Mouse (Mus musculus) kidney, postnatal 36 days (tissue): ENCODE data around the gene Flnb.

Source experiments
- DNase-seq, 2 experiments: peaks; one replicate each; pipeline ENCODE4 v3.0.0; 2021 to 2022; ENCODE audit warnings: mixed read lengths in 2 of 2

Gene Flnb

GRCm38 (mm10) chr14:7900481-7901049 is 82.8 kb downstream of the Flnb start:
- DNase-seq: peak; percentile 19

GRCm38 (mm10) chr14:7901484-7902240 is 83.9 kb downstream of the Flnb start:
- peak; percentile 24 to 31 for DNase-seq

GRCm38 (mm10) chr14:7907058-7907457 is 89.3 kb downstream of the Flnb start:
- no peak for DNase-seq

GRCm38 (mm10) chr14:7909472-7909871 is 91.7 kb downstream of the Flnb start:
- no peak for DNase-seq

- DNase-seq: no peak
Observed at GRCm38 (mm10) chr14:7913842-7914241, 96.1 kb downstream of the Flnb start.

- no peak for DNase-seq
Observed at GRCm38 (mm10) chr14:7914461-7914860, 96.7 kb downstream of the Flnb start.

GRCm38 (mm10) chr14:7918150-7918991 is 100.6 kb downstream of the Flnb start:
- no peak for DNase-seq

- DNase-seq: no peak
Observed at GRCm38 (mm10) chr14:7919309-7919708, 101.6 kb downstream of the Flnb start.

GRCm38 (mm10) chr14:7919921-7920320 is 102.2 kb downstream of the Flnb start:
- no peak for DNase-seq

- no peak for DNase-seq
Observed at GRCm38 (mm10) chr14:7921459-7921858, 103.7 kb downstream of the Flnb start.

- no peak for DNase-seq
Observed at GRCm38 (mm10) chr14:7923635-7924034, 105.9 kb downstream of the Flnb start.

GRCm38 (mm10) chr14:7928362-7928761 is 110.6 kb downstream of the Flnb start:
- DNase-seq: no peak

- no peak for DNase-seq
Observed at GRCm38 (mm10) chr14:7929029-7929428, 111.3 kb downstream of the Flnb start.

- DNase-seq: no peak
Observed at GRCm38 (mm10) chr14:7932151-7932550, 114.4 kb downstream of the Flnb start.

- no peak for DNase-seq
Observed at GRCm38 (mm10) chr14:7934166-7934565, 116.4 kb downstream of the Flnb start.

GRCm38 (mm10) chr14:7937052-7937630 is 119.4 kb downstream of the Flnb start:
- DNase-seq: peak; percentile 20 to 25

- peak; percentile 17 to 29 for DNase-seq
Observed at GRCm38 (mm10) chr14:7938809-7939784, 121.3 kb downstream of the Flnb start.

- peak; percentile 22 to 24 for DNase-seq
Observed at GRCm38 (mm10) chr14:7941413-7941812, 123.7 kb downstream of the Flnb start.

- DNase-seq: peak; percentile 89 to 90
Observed at GRCm38 (mm10) chr14:7943101-7943800, 125.5 kb downstream of the Flnb start.

- no peak for DNase-seq
Observed at GRCm38 (mm10) chr14:7943801-7944135, 126.0 kb downstream of the Flnb start.

- peak; percentile 24 to 41 for DNase-seq
Observed at GRCm38 (mm10) chr14:7944349-7945039, 126.7 kb downstream of the Flnb start.
